Mouse (Mus musculus) cerebellum, postnatal 10 days (tissue): ENCODE results near the gene Arhgap22.
A peak's percentile ranks its signal among the peaks of the same experiment; 100 is the strongest.

Source experiments
- DNase-seq, 2 experiments: peaks; one replicate each; pipeline ENCODE4 v3.0.0; 2021; ENCODE audit warnings: mixed read lengths in 2 of 2

The Arhgap22 gene

GRCm38 (mm10) chr14:33334402-33334801 lies 120.6 kb downstream of the Arhgap22 start:
- no peak for DNase-seq

GRCm38 (mm10) chr14:33335733-33336132 lies 121.9 kb downstream of the Arhgap22 start:
- DNase-seq, result no peak

- DNase-seq, result no peak
These were observed 124.9 kb downstream of the Arhgap22 start for GRCm38 (mm10) chr14:33338684-33339083.

GRCm38 (mm10) chr14:33343131-33343725 lies 129.4 kb downstream of the Arhgap22 start:
- DNase-seq, result no peak

- DNase-seq, result no peak
These were observed 132.7 kb downstream of the Arhgap22 start for GRCm38 (mm10) chr14:33346546-33346945.

GRCm38 (mm10) chr14:33347738-33348137 lies 133.9 kb downstream of the Arhgap22 start:
- no peak for DNase-seq

- no peak for DNase-seq
These were observed 134.3 kb downstream of the Arhgap22 start for GRCm38 (mm10) chr14:33348146-33348545.

- no peak for DNase-seq
These were observed 137.2 kb downstream of the Arhgap22 start for GRCm38 (mm10) chr14:33351019-33351418.

GRCm38 (mm10) chr14:33351984-33352722 lies 138.3 kb downstream of the Arhgap22 start:
- DNase-seq, result peak; percentile 42 to 56

GRCm38 (mm10) chr14:33352890-33353289 lies 139.1 kb downstream of the Arhgap22 start:
- no peak for DNase-seq

- DNase-seq, result no peak
These were observed 141.4 kb downstream of the Arhgap22 start for GRCm38 (mm10) chr14:33355276-33355675.

GRCm38 (mm10) chr14:33357600-33358368 lies 144.0 kb downstream of the Arhgap22 start:
- DNase-seq, result no peak

GRCm38 (mm10) chr14:33358891-33359290 lies 145.1 kb downstream of the Arhgap22 start:
- no peak for DNase-seq

- no peak for DNase-seq
These were observed 147.7 kb downstream of the Arhgap22 start for GRCm38 (mm10) chr14:33361546-33361945.

- DNase-seq, result no peak
These were observed 148.3 kb downstream of the Arhgap22 start for GRCm38 (mm10) chr14:33362122-33362521.

GRCm38 (mm10) chr14:33362807-33363206 lies 149.0 kb downstream of the Arhgap22 start:
- no peak for DNase-seq

GRCm38 (mm10) chr14:33363611-33364010 lies 149.8 kb downstream of the Arhgap22 start:
- no peak for DNase-seq

GRCm38 (mm10) chr14:33364061-33364460 lies 150.2 kb downstream of the Arhgap22 start:
- no peak for DNase-seq

- DNase-seq, result peak; percentile 53 to 60
These were observed 153.3 kb downstream of the Arhgap22 start for GRCm38 (mm10) chr14:33366891-33367777.

- DNase-seq, result peak in 1 of 2 experiments; percentile 57
These were observed 155.5 kb downstream of the Arhgap22 start for GRCm38 (mm10) chr14:33369375-33369774.

- peak in 1 of 2 experiments; percentile 22 for DNase-seq
These were observed 156.2 kb downstream of the Arhgap22 start for GRCm38 (mm10) chr14:33370056-33370455.

- peak; percentile 80 to 82 for DNase-seq
These were observed 157.4 kb downstream of the Arhgap22 start for GRCm38 (mm10) chr14:33371248-33371647.

- DNase-seq, result no peak
These were observed 159.4 kb downstream of the Arhgap22 start for GRCm38 (mm10) chr14:33373271-33373670.
